Mouse (Mus musculus) CD4-positive helper T cell, adult 2 months (primary cell): ENCODE measurements at regions not wholly inside any gene's neighbourhood (a gene's known extent, or its start where the extent isn't known, plus 50 kb on each side); places are given as distances from the start of the nearest gene placed in this dataset.

Source experiments
- DNase-seq: peaks from one replicate; pipeline ENCODE4 v3.0.0-alpha.2; 2012; ENCODE audit warnings: low read depth, missing footprints, low spot score

DNA sequence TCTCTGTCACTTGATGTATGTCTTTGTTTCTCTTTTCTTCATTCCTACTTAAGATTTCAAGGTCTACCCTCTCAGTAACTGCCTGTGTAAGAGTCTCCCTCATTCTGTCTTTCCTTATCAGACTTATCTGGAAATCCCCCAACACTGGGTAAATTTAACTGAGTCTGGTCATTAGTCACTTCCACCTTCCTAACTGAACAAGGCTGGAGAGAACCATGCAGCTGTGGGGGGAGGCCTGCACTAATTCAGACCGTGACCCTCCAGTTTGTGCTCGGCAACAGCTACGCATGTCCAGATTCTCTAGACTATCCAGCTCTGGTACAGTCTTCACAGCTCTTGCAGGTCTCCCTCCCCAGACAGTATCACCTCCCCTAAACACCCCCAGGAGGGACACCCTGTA lies 103.3 kb downstream of the Prox1 start:
- no peak for DNase-seq

GRCm38 (mm10) chr1:190066426-190066825 lies 104.1 kb downstream of the Prox1 start:
- no peak for DNase-seq

DNA sequence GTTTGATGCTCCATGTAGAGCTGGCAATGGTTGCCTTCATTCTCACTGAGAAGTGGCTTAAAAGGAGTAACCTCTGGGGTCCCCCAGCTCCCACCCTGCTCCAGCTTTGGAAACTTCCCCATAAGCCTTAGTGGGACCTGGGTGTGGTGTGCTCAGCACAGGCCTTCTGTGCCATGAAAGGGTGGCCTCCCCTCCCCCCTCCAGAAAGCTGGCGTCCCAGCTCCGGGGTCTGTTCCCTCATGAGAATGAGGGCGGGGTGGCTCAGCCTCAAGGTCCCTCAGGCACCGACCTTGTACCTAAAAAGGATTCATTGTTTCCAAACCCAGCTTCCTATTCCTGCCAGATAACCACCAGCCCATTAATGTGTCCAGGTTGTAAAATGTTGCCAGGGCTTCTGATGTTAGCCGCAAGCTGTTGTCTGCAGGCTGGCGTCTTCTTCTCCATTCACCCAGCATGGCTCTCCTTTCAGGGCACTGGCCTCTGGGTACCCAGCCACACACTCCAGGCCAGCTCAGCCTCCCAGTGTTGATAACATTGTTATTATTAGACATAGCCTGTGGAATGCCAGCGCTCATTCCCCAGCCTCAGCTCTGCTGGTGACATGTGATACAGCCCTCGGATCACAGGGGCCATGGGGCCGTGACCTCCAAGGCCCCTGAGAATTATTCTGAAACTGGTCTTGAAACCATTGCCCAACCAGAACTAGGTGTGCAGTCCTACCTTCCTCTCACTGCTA lies 108.8 kb downstream of the Prox1 start:
- DNase-seq = no peak

GRCm38 (mm10) chr1:190059025-190059424 lies 111.5 kb downstream of the Prox1 start:
- no peak for DNase-seq

DNA sequence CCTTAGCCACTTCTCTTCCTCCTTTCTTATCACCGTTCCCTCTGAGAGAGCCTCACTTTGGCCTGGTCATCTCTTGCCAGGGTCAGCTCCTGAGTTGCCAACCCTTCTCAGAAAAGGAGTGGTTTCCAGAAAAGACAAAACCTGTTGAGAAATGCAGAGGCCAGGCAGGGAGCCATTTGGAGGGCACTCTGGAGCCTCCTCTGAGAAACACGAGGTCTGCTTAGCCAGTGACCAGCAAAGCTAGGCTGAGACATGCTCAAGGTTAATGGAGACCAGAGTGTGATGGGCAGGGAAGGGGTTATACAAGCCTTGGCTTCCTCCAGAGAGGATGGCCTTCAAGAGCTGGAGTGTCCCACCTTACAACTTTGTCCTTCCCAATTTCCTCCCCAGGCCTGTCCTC lies 113.6 kb downstream of the Prox1 start:
- no peak for DNase-seq

- DNase-seq = no peak
These were observed 118.6 kb downstream of the Prox1 start for GRCm38 (mm10) chr1:190051903-190052302.

- DNase-seq = no peak
These were observed 121.9 kb downstream of the Prox1 start for GRCm38 (mm10) chr1:190048521-190049170.

DNA sequence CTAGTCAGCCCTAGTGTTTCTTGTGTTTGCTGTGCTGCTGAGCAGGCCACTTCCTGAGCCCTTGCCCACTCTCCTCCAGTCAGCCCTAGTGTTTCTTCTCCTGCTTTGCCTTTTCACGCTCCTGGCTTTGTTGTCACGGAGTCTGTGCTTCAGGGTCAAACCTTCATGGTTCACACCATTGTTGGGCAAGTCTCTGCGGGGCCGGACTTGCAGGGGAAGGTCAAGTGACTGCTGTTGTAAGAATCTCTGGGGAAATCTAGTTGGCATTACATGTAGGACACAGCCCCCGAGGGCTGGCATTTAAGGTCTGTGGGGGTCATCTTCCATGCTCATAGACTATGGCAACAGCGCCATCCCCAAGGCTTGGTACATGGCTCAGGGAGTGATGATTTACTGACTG lies 123.3 kb downstream of the Prox1 start:
- no peak for DNase-seq

DNA sequence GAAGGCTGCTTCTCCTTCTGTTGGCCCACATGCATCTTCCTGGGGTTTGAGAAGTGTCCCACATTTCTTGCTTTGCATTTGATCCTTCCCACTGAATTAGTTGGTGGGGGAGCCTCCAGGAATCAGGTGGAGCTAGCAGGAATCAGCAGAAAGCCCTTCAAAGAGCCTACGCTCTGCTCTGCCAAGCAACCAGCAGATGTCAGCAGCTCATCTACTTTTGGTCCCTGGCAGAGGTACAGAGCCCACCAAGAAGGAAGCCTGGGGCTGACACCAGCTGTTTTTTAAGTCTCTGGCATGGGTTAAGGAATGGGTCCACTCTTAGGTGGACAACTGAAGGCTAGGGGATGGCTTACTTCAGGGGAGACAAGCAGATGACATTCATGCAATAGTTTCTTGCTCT lies 123.6 kb upstream of the Smyd2 start:
- DNase-seq = no peak

DNA sequence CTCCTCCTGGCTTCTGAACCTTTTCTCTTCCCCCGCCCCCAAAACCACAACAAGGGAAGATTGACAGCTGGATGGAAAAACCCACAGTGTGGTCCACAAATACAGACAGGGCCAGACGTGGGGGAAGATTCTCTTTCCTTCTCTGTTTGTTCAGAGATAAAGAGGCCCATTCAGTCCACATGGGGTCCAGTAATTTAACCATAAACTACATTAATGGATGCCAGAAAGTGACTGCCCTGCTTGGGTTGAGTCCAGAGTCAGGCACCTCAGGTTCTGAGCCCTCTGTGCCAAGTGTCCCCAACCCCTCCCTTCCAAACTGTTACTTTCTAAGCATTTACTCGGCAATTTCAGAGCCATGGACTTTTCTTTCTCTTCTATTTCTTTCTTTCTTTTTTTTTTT lies 121.9 kb upstream of the Smyd2 start:
- DNase-seq = no peak

DNA sequence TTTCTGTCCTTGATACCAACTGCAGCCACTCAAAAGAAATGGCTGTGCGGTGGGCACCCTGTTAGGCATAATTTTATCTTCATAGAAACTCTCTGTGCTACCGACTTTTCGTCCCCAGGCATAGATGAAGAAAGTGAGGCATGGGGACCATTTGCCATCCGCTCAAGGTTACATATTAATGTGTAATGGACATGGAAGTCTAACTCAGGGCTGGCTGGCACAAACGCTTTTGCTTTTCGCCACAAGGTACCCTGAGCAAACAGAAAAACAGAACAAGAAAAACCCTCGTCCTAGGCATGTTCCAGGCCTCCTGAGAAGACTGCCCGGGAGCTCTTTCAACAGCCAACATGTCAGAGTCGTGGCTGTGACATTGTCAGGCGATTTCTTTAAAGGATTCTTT lies 121.0 kb upstream of the Smyd2 start:
- DNase-seq = no peak

DNA sequence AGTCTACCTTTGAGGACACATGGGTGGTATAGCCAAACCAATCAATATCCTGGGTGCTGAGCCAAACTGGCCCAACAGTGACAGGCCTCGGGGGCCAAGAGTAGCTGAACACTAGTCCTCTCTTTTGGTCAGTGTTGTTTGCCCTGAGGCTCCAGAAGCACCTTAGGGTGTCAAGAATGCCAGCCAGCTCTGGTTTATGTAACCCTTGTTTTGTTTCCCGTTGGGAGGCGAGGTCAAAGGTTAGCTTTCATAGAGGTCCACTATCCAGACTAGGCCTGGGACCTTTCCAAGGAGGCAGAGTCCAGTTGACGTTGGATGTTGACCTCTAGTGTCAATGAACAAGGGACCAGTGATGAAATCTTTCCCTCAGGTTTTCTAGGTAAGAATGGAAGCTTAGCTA lies 120.0 kb upstream of the Smyd2 start:
- no peak for DNase-seq

DNA sequence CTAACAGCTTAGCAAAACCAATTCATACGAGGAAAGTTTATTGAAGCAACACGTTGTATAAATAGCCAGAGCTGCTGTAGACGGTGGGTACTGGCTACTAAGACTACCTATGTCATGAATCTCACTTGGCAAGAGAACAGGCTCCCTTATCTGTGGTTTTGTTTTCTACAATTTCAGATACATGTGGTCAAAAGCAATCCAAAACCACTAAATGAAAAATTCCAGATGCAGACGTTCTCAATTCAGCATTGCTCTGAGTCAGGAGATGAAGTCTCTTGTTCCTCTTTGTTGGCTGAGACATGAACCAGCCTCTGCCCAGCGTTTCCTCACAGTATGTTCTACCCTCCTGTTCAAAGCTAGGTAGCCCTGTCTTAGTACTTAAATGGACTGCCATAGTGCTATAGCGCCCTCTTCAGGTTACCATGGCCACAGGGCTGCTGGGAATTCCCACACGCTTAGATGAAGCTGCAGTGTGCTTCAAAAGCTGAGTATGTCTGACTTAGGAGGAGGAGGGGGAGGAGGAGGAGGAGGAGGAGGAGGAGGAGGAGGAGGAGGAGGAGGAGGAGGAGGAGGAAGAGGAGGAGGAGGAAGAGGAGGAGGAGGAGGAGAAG lies 119.0 kb upstream of the Smyd2 start:
- no peak for DNase-seq

- no peak for DNase-seq
These were observed 115.9 kb upstream of the Smyd2 start for GRCm38 (mm10) chr1:190038046-190038445.

- DNase-seq = no peak
These were observed 114.6 kb upstream of the Smyd2 start for GRCm38 (mm10) chr1:190036726-190037125.

- DNase-seq = no peak
These were observed 113.8 kb upstream of the Smyd2 start for GRCm38 (mm10) chr1:190035935-190036334.

DNA sequence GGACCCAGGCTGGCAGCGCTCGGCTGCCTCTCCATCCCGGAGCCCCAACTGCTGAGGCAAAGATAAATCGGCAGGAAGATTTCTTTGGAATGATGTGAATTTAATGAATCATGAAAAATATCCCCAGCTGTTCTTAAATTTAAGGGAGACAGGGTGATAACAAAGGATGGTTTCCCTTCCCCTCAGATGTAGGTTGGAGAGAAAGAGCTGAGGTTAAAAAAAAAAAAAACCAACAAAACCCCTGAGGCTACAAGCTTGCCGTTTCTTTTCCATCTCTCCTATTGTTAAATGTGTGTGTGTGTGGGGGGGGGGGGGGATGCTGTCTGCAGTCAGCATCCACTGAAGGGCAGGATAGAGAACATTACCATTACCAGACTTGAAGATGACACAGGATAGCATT lies 111.9 kb upstream of the Smyd2 start:
- DNase-seq = no peak

DNA sequence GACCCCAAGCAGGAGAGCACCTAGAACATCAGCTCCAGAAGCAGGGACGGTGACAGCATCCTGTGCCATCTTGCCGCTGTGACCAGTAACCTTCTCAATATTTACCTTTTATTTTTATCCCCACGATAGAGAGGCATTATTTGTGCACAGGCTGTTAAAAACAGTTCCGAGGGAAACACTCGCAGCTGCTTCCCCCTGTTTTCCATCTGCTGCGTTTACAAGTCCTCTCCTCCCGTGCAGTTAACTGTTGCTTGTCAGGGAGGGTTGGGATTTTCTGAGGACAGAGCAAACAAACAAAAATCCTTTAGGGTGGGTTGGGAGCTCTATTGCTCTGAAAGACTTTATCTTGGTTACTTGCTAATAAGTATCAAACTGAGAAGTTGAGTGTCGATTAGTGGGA lies 105.4 kb upstream of the Smyd2 start:
- DNase-seq = no peak

DNA sequence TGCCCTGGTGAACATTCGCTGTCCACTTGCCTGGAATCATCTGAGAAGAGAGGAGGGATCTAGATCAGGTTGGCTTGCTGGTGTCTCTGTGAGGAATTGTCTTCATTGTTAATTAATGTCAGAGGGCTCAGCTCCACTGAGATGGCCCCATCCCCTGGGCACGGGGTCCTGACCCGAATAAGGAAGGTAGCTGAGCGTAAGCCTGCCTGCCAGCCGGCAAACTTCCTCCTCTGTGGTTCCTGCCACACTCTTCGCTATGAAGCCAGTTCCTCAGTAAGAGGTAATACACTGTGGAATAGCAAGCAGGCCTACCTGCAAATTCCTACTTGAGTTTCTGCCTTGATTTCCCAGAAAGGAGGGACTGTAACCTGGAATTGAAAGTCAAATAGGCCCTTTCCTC lies 87.3 kb upstream of the Smyd2 start:
- no peak for DNase-seq

- DNase-seq = no peak
These were observed 85.1 kb upstream of the Smyd2 start for GRCm38 (mm10) chr1:190007271-190007670.

DNA sequence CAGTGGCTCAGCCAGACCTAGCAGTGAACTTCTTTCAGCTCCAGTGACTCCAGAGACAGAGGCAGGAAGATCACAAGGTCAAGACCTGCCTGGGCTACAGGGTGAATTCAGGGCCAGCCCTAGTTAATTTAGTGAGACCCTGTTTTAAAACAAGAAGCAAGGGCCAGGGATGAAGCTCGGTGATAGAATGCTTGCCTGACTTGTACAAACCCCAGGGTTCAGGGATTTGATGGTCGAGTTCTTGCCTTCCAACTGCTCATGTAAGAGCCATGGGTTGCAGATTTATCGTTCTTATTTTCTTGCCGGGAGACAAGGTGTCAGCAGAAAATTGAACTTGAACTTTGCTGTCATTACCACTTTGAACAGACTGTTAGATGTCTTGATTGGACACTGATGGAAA lies 78.9 kb upstream of the Smyd2 start:
- no peak for DNase-seq

GRCm38 (mm10) chr1:189993706-189994105 lies 71.5 kb upstream of the Smyd2 start:
- DNase-seq = no peak

DNA sequence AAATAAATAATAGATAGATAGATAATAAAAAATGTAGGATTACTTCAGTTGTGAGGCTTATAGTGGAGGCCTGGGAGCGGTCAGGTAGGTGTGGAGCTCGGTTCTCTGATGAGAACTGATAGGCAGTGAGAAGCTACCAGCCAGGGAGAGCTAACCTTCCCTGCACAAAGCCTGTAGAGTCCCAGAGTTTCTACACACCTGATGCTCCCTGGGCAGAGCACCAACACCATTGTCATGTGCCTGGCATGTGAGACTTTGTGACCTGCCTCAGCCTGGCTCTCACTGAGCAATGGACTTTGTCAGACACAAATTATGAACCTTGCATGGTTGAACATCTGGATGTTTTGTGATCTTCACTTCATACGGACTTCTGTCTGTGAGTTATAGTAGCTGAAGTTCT lies 71.1 kb upstream of the Smyd2 start:
- DNase-seq = no peak
